Mouse (Mus musculus) neural tube, embryonic 13.5 days (tissue): ENCODE results near the gene Socs7. TPM values are rescaled to one million over a fixed set of nuclear protein-coding genes. Genes with fewer than 3 reads are reported as not detected.

Experiments used
- ATAC-seq: fragments of 200-750 bp; cut with Nextera tagmentation; 2 replicates; pipeline ENCODE4 v1.8.0; 2017; ENCODE audit warnings: low read depth, mild to moderate bottlenecking, moderate TSS enrichment, moderate library complexity
- H3K27ac ChIP-seq: fragments of 300-500 bp; sonication (generic); replicated peaks from 2 replicates; pipeline ENCODE4 v1.5.1; 2015; ENCODE audit warnings: moderate library complexity, mild to moderate bottlenecking, inconsistent platforms
- H3K27me3 ChIP-seq: fragments of 300-500 bp; sonication (generic); 2 replicates; pipeline ENCODE4 v1.6.1; 2015; ENCODE audit warnings: mild to moderate bottlenecking, inconsistent platforms
- H3K36me3 ChIP-seq: fragments of 300-500 bp; sonication (generic); 2 replicates; pipeline ENCODE4 v1.6.1; 2015; ENCODE audit warnings: mild to moderate bottlenecking, inconsistent platforms
- H3K4me1 ChIP-seq: fragments of 300-500 bp; sonication (generic); replicated peaks from 2 replicates; pipeline ENCODE4 v1.6.1; 2015; ENCODE audit warnings: inconsistent platforms
- H3K4me2 ChIP-seq: fragments of 300-500 bp; sonication (generic); 2 replicates; pipeline ENCODE4 v1.6.1; 2015; ENCODE audit warnings: inconsistent platforms, mild to moderate bottlenecking, moderate library complexity
- H3K4me3 ChIP-seq: fragments of 300-500 bp; sonication (generic); 2 replicates; pipeline ENCODE4 v1.5.1; 2015; ENCODE audit warnings: mild to moderate bottlenecking, inconsistent platforms
- H3K9ac ChIP-seq: fragments of 300-500 bp; sonication (generic); 2 replicates; pipeline ENCODE4 v1.6.1; 2015; ENCODE audit warnings: moderate library complexity, mild to moderate bottlenecking, inconsistent platforms
- H3K9me3 ChIP-seq: fragments of 300-500 bp; sonication (generic); 2 replicates; pipeline ENCODE4 v1.6.1; 2016; ENCODE audit warnings: inconsistent platforms
- WGBS: fragments of 180-500 bp; shearing (Covaris S2); methylation state at CpG from one replicate; pipeline ENCODE4 v1.1.7; 2015; 5-methylcytosine and 5-hydroxymethylcytosine counted together
- polyA plus RNA-seq: library from polyadenylated mRNA; unstranded; fragments of >200 nt; fragmentation: Nextera tagmentation; extraction: Ambion mirVana; gene quantifications from 2 replicates; pipeline ENCODE4 v1.2.1, GENCODE M21; 2015

Socs7 gene
- polyA plus RNA-seq, 1 experiment from 2014 or later: 7.8 TPM

DNA sequence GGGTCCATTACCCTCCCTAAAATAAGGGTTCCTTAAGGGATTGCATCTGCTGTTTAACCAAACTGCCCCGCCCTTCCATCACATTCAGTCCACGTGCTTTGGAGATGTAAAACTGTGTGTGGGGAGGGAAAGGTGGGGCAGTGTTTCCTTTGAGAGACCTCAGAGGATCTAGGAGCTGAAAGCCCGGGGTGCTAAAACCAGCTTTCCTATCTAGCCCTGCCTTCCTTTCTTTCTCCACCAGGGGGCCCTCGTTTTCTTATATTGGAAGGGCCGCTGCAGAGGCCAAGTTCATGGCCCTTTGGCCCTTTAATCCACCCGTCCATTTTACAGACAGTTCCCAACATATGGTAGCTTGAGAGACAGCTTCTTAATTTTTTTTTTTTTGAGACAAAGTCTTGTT lies 45.8 kb downstream of the Socs7 start:
- ATAC-seq: no peak
- Histone ChIP-seq H3K9me3 (no peaks in the 10 kb centered on the region), H3K4me1 (peaks cover 48% of the 10 kb centered on the region), H3K4me3 (no peak overlapping the region), H3K27ac (no peak overlapping the region), H3K4me2 (no peak overlapping the region), H3K9ac (0 out of 2 replicates have a peak overlapping the region, but pooled peaks have one; percentile 31), H3K27me3 (peaks cover 26% of the 10 kb centered on the region), H3K36me3 (no peaks in the 10 kb centered on the region)
- under 1% methylated on average over 6 of the region's 6 CpGs for WGBS

DNA sequence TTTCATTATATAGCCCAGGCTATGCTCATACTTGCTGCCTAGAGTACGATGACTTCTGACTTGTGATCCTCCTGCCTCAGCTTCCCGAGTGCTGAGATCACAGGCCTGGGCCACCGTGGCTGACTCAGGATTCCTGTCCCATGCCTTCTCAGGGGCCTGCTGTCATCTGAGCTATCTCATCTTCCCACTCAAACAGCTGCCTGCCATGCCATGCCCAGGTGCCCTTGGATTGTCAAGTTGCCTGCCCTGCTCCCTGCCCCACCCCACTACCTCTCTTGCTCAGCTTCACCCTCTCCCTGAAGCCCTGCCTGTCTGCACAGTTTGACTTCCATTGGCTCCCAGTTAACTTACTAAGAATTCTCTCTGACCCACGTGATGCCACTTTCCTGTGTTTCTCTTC lies 48.6 kb downstream of the Socs7 start:
- H3K4me3 ChIP-seq: no peak overlapping the region
- no peak overlapping the region for H3K27ac ChIP-seq
- H3K9me3 ChIP-seq: no peaks in the 10 kb centered on the region
- no peak overlapping the region for H3K4me2 ChIP-seq
- no peaks in the 10 kb centered on the region for H3K36me3 ChIP-seq
- WGBS: 80% methylated on average over 4 of the region's 4 CpGs
- H3K9ac ChIP-seq: no peak overlapping the region
- H3K4me1 ChIP-seq: peaks cover 41% of the 10 kb centered on the region
- no peak for ATAC-seq
- H3K27me3 ChIP-seq: peaks cover 34% of the 10 kb centered on the region

DNA sequence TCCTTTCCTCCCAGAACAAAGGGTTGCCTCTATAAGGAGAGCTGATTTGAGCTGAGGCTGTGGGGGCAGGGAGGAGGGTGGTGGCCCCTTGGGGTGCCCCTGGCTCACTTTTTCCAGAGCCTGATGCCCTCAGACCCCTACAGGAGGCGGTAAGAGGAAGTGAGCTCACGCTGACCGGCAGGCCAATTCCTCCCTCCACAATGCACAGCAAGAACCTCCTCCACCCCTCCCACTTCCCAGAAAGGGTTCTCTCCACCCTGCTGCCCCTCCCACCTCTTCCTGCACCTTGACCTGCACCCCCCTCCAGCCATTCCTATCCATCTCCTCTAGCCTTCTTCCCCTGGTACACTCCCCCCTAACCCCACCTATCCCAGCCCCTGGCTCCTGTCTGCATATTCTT lies 49.8 kb downstream of the Socs7 start:
- H3K9me3 ChIP-seq: no peaks in the 10 kb centered on the region
- H3K36me3 ChIP-seq: no peaks in the 10 kb centered on the region
- 0 out of 2 replicates have a peak overlapping the region, but pooled peaks have one; percentile 18 for H3K27ac ChIP-seq
- 0 out of 2 replicates have a peak overlapping the region, but pooled peaks have one; percentile 3 for H3K9ac ChIP-seq
- H3K4me2 ChIP-seq: no peak overlapping the region
- 8% methylated on average over 3 of the region's 3 CpGs for WGBS
- no peak overlapping the region for H3K4me3 ChIP-seq
- H3K4me1 ChIP-seq: peaks cover 31% of the 10 kb centered on the region
- no peak for ATAC-seq
- peaks cover 27% of the 10 kb centered on the region for H3K27me3 ChIP-seq

DNA sequence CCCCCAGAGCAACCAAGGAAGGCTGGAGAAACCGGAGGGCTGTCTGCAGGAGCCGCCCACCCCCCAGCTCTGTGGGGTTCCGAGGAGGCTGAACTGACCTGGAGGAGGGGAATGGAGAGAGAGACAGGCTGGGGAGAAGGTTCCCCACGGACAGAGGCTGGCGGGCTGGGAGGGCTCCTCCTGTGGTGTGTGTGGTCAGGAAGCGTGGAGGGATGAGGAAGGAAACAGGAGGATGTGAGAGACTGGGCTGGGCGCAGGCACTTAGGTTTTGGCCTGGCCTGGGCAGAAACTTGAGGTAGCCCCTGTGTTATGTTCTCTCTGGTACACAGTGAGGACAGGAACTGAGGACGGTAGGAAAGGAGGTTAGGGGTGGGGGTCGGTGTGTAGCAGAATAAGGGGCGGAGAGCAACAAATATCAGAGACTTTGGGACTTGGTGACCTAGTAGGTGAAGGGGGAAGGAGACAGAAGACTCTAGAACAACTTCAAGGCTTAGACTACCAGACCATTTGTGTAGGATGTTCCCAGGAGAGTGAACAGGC lies 50.5 kb downstream of the Socs7 start:
- Histone ChIP-seq H3K27ac (peak overlapping the region; percentile 18; the same call in 1 of the 2 replicates), H3K9ac (no peak overlapping the region), H3K4me2 (no peak overlapping the region), H3K4me3 (no peak overlapping the region), H3K9me3 (no peaks in the 10 kb centered on the region), H3K36me3 (no peaks in the 10 kb centered on the region), H3K27me3 (peaks cover 20% of the 10 kb centered on the region), H3K4me1 (peaks cover 26% of the 10 kb centered on the region)
- no peak for ATAC-seq
- WGBS: 38% methylated on average over 10 of the region's 10 CpGs

- ATAC-seq: peak; percentile 60
- under 1% methylated on average over 29 of the region's 29 CpGs for WGBS
- Histone ChIP-seq H3K36me3 (no peaks in the 10 kb centered on the region), H3K9ac (peak within 1 kb of the TSS; percentile 68), H3K4me1 (peaks cover 39% of the 10 kb centered on the region), H3K4me3 (peak within 1 kb of the TSS; percentile 50), H3K4me2 (peak within 1 kb of the TSS; percentile 59), H3K9me3 (no peaks in the 10 kb centered on the region), H3K27me3 (peaks cover 20% of the 10 kb centered on the region), H3K27ac (peak within 1 kb of the TSS; percentile 53)
These were observed 53.0 kb downstream of the Socs7 start, which contains the start of gene Arhgap23 for GRCm38 (mm10) chr11:97415330-97415711. Gene Arhgap23, plus strand, starts transcription at chr11:97415533.

GRCm38 (mm10) chr11:97415712-97416636 lies 53.6 kb downstream of the Socs7 start:
- Histone ChIP-seq H3K27ac (peak overlapping the region; percentile 53), H3K27me3 (peaks cover 20% of the 10 kb centered on the region), H3K4me2 (peak overlapping the region; percentile 59), H3K36me3 (no peaks in the 10 kb centered on the region), H3K4me3 (peak overlapping the region; percentile 50), H3K9me3 (no peaks in the 10 kb centered on the region), H3K4me1 (peaks cover 39% of the 10 kb centered on the region), H3K9ac (peak overlapping the region; percentile 68)
- ATAC-seq: peak; percentile 49
- WGBS: 3% methylated on average over 48 of the region's 49 CpGs

DNA sequence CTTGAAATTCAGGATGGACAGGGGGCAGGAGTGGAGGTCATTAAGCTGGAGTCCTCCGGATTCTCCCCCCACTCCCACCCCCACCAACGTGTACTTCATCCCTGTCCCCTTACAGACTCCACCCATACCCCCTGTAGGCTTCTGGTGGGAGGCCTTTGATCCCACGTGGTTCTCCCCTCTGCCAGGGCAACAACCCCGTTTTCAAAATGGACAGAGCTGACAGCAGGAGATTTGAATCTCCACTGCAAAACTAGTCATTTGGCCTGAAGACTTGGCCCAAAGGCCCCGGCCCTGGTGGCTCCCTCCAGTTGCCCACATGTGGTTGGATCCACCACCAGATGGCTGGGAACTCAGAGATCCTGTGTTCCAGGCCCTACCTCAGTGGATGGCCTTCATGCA lies 54.3 kb downstream of the Socs7 start:
- H3K4me1 ChIP-seq: peaks cover 39% of the 10 kb centered on the region
- peak overlapping the region; percentile 50 for H3K4me3 ChIP-seq
- H3K9me3 ChIP-seq: no peaks in the 10 kb centered on the region
- 8% methylated on average over 5 of the region's 5 CpGs for WGBS
- H3K27ac ChIP-seq: no peak overlapping the region
- H3K4me2 ChIP-seq: peak overlapping the region; percentile 59
- H3K9ac ChIP-seq: no peak overlapping the region
- no peak for ATAC-seq
- H3K27me3 ChIP-seq: peaks cover 20% of the 10 kb centered on the region
- no peaks in the 10 kb centered on the region for H3K36me3 ChIP-seq

DNA sequence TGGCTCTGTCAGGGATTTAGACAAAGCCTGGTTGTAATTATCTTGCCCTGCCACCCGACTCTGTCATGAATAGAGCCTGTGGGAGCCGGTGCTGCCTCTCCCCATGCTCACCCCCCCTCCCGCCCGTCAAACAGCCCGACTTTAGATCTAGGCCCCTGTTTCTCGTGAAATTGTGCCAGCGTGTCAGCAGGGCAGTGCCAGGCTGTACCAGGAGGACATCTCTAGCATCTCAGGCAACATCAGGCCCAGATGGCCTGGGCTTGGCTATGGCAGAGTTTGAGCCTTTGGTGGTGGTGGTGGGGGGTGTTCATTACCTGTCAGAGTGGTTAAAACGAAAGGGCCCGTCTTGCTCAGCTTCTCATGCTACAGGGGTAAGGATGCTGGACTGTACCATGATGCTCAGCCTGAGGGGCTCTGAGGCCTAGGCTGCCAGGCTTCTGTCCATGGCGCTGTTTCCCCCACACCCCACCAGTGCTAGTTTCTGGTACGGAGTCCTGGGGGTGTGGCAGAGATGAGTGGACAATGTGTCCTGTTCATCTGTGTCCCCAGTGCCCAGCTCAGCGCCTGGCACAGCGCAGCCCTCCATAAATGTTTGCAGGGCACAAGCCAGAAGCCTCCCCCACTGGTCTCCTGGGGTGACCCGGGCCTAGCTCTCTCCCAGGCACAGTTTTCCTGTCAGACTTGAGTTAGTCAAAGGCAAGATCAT lies 56.6 kb downstream of the Socs7 start:
- Histone ChIP-seq H3K27ac (no peak overlapping the region), H3K36me3 (no peaks in the 10 kb centered on the region), H3K9me3 (no peaks in the 10 kb centered on the region), H3K9ac (no peak overlapping the region), H3K4me2 (no peak overlapping the region), H3K4me3 (no peak overlapping the region), H3K4me1 (peaks cover 47% of the 10 kb centered on the region), H3K27me3 (peaks cover 20% of the 10 kb centered on the region)
- no peak for ATAC-seq
- 68% methylated on average over 14 of the region's 14 CpGs for WGBS

DNA sequence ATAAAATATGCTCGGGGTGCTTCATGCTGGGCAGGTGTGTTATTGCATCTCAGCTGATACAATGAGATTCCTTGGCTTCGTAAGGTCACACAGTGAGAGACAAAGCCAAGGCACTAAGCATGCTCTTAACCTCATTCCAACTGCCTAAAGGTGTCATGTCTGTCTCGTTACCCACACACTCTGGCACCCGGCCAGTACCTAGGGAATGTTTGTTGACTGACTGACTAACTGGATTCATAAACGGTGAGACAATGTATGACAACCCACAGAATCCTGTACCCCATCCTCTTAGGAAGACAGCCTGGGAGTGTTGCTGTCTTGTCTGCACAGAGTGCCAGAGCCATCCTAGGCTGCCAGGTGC lies 57.2 kb downstream of the Socs7 start:
- peaks cover 52% of the 10 kb centered on the region for H3K4me1 ChIP-seq
- 68% methylated on average over 5 of the region's 5 CpGs for WGBS
- H3K9me3 ChIP-seq: no peaks in the 10 kb centered on the region
- H3K36me3 ChIP-seq: no peaks in the 10 kb centered on the region
- no peak overlapping the region for H3K4me3 ChIP-seq
- no peak overlapping the region for H3K27ac ChIP-seq
- H3K27me3 ChIP-seq: peaks cover 17% of the 10 kb centered on the region
- no peak overlapping the region for H3K4me2 ChIP-seq
- ATAC-seq: no peak
- H3K9ac ChIP-seq: no peak overlapping the region

- WGBS: 45% methylated on average over 4 of the region's 4 CpGs
- Histone ChIP-seq H3K9ac (no peak overlapping the region), H3K4me1 (peaks cover 45% of the 10 kb centered on the region), H3K27ac (peak overlapping the region; percentile 56; the same call in 1 of the 2 replicates), H3K9me3 (no peaks in the 10 kb centered on the region), H3K36me3 (no peaks in the 10 kb centered on the region), H3K4me3 (no peak overlapping the region), H3K27me3 (no peaks in the 10 kb centered on the region), H3K4me2 (no peak overlapping the region)
- ATAC-seq: no peak
These were observed 60.2 kb downstream of the Socs7 start for GRCm38 (mm10) chr11:97422507-97422906.

DNA sequence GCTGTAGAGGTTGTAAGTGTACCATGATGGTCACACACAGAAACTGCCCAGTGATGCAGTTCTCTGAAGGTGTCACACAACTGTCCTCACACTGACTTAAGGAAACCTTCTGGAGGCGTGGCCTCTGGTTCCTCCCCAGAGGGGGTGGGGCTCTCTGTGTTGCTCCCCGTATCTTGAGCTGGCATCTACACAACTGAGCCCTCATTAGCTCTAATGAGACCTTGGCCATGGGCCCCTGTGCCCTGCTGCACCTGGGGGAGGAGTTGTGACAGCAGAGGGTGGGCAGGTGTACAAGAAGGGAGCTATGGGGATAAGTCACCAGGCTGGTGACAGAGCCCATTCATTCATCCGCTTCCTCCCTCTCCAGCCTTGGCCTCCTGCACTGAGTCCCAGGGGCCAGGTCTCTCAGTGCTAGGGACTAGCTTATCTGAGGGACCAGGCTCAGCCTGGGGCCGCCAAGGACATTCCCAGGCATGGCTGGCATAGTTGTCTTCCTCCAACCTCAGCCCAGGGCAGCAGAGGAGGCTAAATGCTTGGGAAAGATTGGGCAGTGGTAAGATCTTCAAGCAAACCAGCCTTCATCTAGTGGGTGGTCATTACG lies 61.8 kb downstream of the Socs7 start:
- H3K36me3 ChIP-seq: no peaks in the 10 kb centered on the region
- ATAC-seq: no peak
- no peak overlapping the region for H3K4me2 ChIP-seq
- H3K4me3 ChIP-seq: no peak overlapping the region
- H3K27me3 ChIP-seq: peaks cover 2% of the 10 kb centered on the region; the same call in 1 of the 2 replicates
- no peaks in the 10 kb centered on the region for H3K9me3 ChIP-seq
- no peak overlapping the region for H3K9ac ChIP-seq
- H3K4me1 ChIP-seq: peaks cover 53% of the 10 kb centered on the region
- no peak overlapping the region for H3K27ac ChIP-seq
- 56% methylated on average over 5 of the region's 5 CpGs for WGBS
